Mouse (Mus musculus): Measurements from ENCODE around the gene 4930519G04Rik. TPM values are rescaled to one million over a fixed set of nuclear protein-coding genes. Genes with fewer than 3 reads are reported as not detected.
"Not testable (repeated sequence)": the region's sequence is repeated elsewhere in the genome, so short reads cannot be mapped to it uniquely, and the experiment has no call there.

The 4930519G04Rik gene
- polyA plus RNA-seq, 1 experiment from 2014 or later = not detected

- H3K9ac ChIP-seq = no peak overlapping the region
- no peak overlapping the region for H3K4me3 ChIP-seq
- no peak overlapping the region for H3K4me2 ChIP-seq (replicated peaks)
- H3K4me1 ChIP-seq = peaks cover 4% of the 10 kb centered on the region; the same call in 1 of the 2 replicates
- 80% methylated on average over 20 of the region's 20 CpGs for WGBS
- no peaks in the 10 kb centered on the region for H3K36me3 ChIP-seq
- no peaks in the 10 kb centered on the region for H3K9me3 ChIP-seq
- H3K27ac ChIP-seq = no peak overlapping the region
- ATAC-seq (ENCODE audit: low FRiP score, low read depth) = no peak
- 0 out of 2 replicates have a peak, but pooled peaks cover 3% of the 10 kb centered on the region for H3K27me3 ChIP-seq
These were observed 1.8 kb upstream of the 4930519G04Rik start for GRCm38 (mm10) chr5:114851565-114852236.

- peak within 1 kb of the TSS; percentile 68 for H3K4me2 ChIP-seq (replicated peaks)
- H3K27me3 ChIP-seq = peaks cover 21% of the 10 kb centered on the region
- no peaks in the 10 kb centered on the region for H3K9me3 ChIP-seq
- H3K36me3 ChIP-seq = no peaks in the 10 kb centered on the region
- WGBS = 86% methylated on average over 12 of the region's 12 CpGs
- peak within 1 kb of the TSS; percentile 45; the same call in 1 of the 2 replicates for H3K9ac ChIP-seq
- no peak for ATAC-seq (ENCODE audit: low FRiP score, low read depth)
- peak within 1 kb of the TSS; percentile 38 for H3K4me3 ChIP-seq
- H3K4me1 ChIP-seq = peaks cover 4% of the 10 kb centered on the region; the same call in 1 of the 2 replicates
- H3K27ac ChIP-seq = no peak within 1 kb of the TSS
These were observed 5.1 kb downstream of the 4930519G04Rik start, which contains the start of gene Gm9936 for GRCm38 (mm10) chr5:114858582-114858981. Gene Gm9936 (minus strand): TSS chr5:114858682.

- peak overlapping the region; percentile 38 for H3K4me3 ChIP-seq
- WGBS = 6% methylated on average over 18 of the region's 18 CpGs
- no peaks in the 10 kb centered on the region for H3K9me3 ChIP-seq
- no peak overlapping the region for H3K27ac ChIP-seq
- H3K4me1 ChIP-seq = peaks cover under 1% of the 10 kb centered on the region; the same call in 1 of the 2 replicates
- H3K27me3 ChIP-seq = peaks cover 21% of the 10 kb centered on the region
- peak overlapping the region; percentile 45; the same call in 1 of the 2 replicates for H3K9ac ChIP-seq
- ATAC-seq (ENCODE audit: low FRiP score, low read depth) = no peak
- no peaks in the 10 kb centered on the region for H3K36me3 ChIP-seq
- peak overlapping the region; percentile 68 for H3K4me2 ChIP-seq (replicated peaks)
These were observed 5.8 kb downstream of the 4930519G04Rik start for GRCm38 (mm10) chr5:114859253-114859652.

- no peak for ATAC-seq (ENCODE audit: low FRiP score, low read depth)
- no peak overlapping the region for H3K4me3 ChIP-seq
- no peak overlapping the region for H3K9ac ChIP-seq
- H3K27ac ChIP-seq = no peak overlapping the region
- no peaks in the 10 kb centered on the region for H3K9me3 ChIP-seq
- no peak overlapping the region for H3K4me2 ChIP-seq (replicated peaks)
- 78% methylated on average over 6 of the region's 6 CpGs for WGBS
- no peaks in the 10 kb centered on the region for H3K4me1 ChIP-seq
- no peaks in the 10 kb centered on the region for H3K36me3 ChIP-seq
- peaks cover 18% of the 10 kb centered on the region for H3K27me3 ChIP-seq
These were observed 8.3 kb downstream of the 4930519G04Rik start for GRCm38 (mm10) chr5:114861730-114862129.

GRCm38 (mm10) chr5:114864813-114865212, 11.3 kb downstream of the 4930519G04Rik start:
- no peak for ATAC-seq (ENCODE audit: low FRiP score, low read depth)
- Histone ChIP-seq H3K9me3 (peaks cover 16% of the 10 kb centered on the region), H3K27me3 (0 out of 2 replicates have a peak, but pooled peaks cover 3% of the 10 kb centered on the region), H3K4me1 (no peaks in the 10 kb centered on the region), H3K36me3 (no peaks in the 10 kb centered on the region), H3K4me2 (replicated peaks) (no peak overlapping the region), H3K9ac (no peak overlapping the region), H3K4me3 (no peak overlapping the region), H3K27ac (no peak overlapping the region)
- WGBS = 81% methylated on average over 7 of the region's 7 CpGs

- Histone ChIP-seq H3K4me3 (no peak overlapping the region), H3K9ac (no peak overlapping the region), H3K9me3 (peaks cover 16% of the 10 kb centered on the region), H3K4me2 (replicated peaks) (no peak overlapping the region), H3K27ac (no peak overlapping the region), H3K36me3 (no peaks in the 10 kb centered on the region), H3K4me1 (no peaks in the 10 kb centered on the region), H3K27me3 (0 out of 2 replicates have a peak, but pooled peaks cover 3% of the 10 kb centered on the region)
- 88% methylated on average over 12 of the region's 12 CpGs for WGBS
- ATAC-seq (ENCODE audit: low FRiP score, low read depth) = no peak
These were observed 11.8 kb downstream of the 4930519G04Rik start for GRCm38 (mm10) chr5:114865279-114865678.

- Histone ChIP-seq H3K4me2 (replicated peaks) (no peak overlapping the region), H3K4me3 (no peak overlapping the region), H3K27me3 (no peaks in the 10 kb centered on the region), H3K36me3 (no peaks in the 10 kb centered on the region), H3K9ac (no peak overlapping the region), H3K27ac (no peak overlapping the region), H3K4me1 (peaks cover 25% of the 10 kb centered on the region), H3K9me3 (no peaks in the 10 kb centered on the region)
- 53% methylated on average over 6 of the region's 6 CpGs for WGBS
- ATAC-seq (ENCODE audit: low FRiP score, low read depth) = no peak
These were observed 22.4 kb downstream of the 4930519G04Rik start for GRCm38 (mm10) chr5:114875858-114876257.

- no peaks in the 10 kb centered on the region for H3K27me3 ChIP-seq
- peaks cover 25% of the 10 kb centered on the region for H3K4me1 ChIP-seq
- no peak overlapping the region for H3K4me2 ChIP-seq (replicated peaks)
- 61% methylated on average over 6 of the region's 6 CpGs for WGBS
- no peak for ATAC-seq (ENCODE audit: low FRiP score, low read depth)
- H3K9me3 ChIP-seq = no peaks in the 10 kb centered on the region
- H3K4me3 ChIP-seq = no peak overlapping the region
- no peak overlapping the region for H3K9ac ChIP-seq
- H3K36me3 ChIP-seq = no peaks in the 10 kb centered on the region
- no peak overlapping the region for H3K27ac ChIP-seq
These were observed 22.9 kb downstream of the 4930519G04Rik start for GRCm38 (mm10) chr5:114876331-114876730.

GRCm38 (mm10) chr5:114877487-114877886, 24.0 kb downstream of the 4930519G04Rik start:
- Histone ChIP-seq H3K36me3 (no peaks in the 10 kb centered on the region), H3K9me3 (no peaks in the 10 kb centered on the region), H3K4me3 (no peak overlapping the region), H3K9ac (no peak overlapping the region), H3K4me2 (replicated peaks) (no peak overlapping the region), H3K27me3 (no peaks in the 10 kb centered on the region), H3K27ac (no peak overlapping the region), H3K4me1 (peaks cover 25% of the 10 kb centered on the region)
- WGBS = 59% methylated on average over 7 of the region's 7 CpGs
- no peak for ATAC-seq (ENCODE audit: low FRiP score, low read depth)

- H3K27ac ChIP-seq = no peak overlapping the region
- H3K9ac ChIP-seq = no peak overlapping the region
- ATAC-seq (ENCODE audit: low FRiP score, low read depth) = no peak
- WGBS = 56% methylated on average over 13 of the region's 13 CpGs
- H3K9me3 ChIP-seq = no peaks in the 10 kb centered on the region
- H3K4me2 ChIP-seq (replicated peaks) = no peak overlapping the region
- H3K4me3 ChIP-seq = no peak overlapping the region
- H3K27me3 ChIP-seq = no peaks in the 10 kb centered on the region
- peaks cover 26% of the 10 kb centered on the region for H3K4me1 ChIP-seq
- H3K36me3 ChIP-seq = no peaks in the 10 kb centered on the region
These were observed 25.9 kb downstream of the 4930519G04Rik start for GRCm38 (mm10) chr5:114879399-114879798.

GRCm38 (mm10) chr5:114882319-114882718, 28.9 kb downstream of the 4930519G04Rik start:
- not testable (repeated sequence) for H3K9me3 ChIP-seq; H3K36me3 ChIP-seq; H3K4me2 ChIP-seq (replicated peaks); H3K9ac ChIP-seq; H3K4me3 ChIP-seq; H3K27ac ChIP-seq; H3K27me3 ChIP-seq; ATAC-seq (ENCODE audit: low FRiP score, low read depth)
- 85% methylated on average over 6 of the region's 7 CpGs for WGBS
- peaks cover 19% of the 10 kb centered on the region for H3K4me1 ChIP-seq

GRCm38 (mm10) chr5:114883022-114883421, 29.6 kb downstream of the 4930519G04Rik start:
- H3K27me3 ChIP-seq = no peaks in the 10 kb centered on the region
- no peak overlapping the region for H3K4me2 ChIP-seq (replicated peaks)
- no peaks in the 10 kb centered on the region for H3K36me3 ChIP-seq
- H3K4me1 ChIP-seq = peaks cover 12% of the 10 kb centered on the region
- no peak overlapping the region for H3K27ac ChIP-seq
- H3K9me3 ChIP-seq = no peaks in the 10 kb centered on the region
- ATAC-seq (ENCODE audit: low FRiP score, low read depth) = no peak
- no peak overlapping the region for H3K9ac ChIP-seq
- WGBS = 79% methylated on average over 11 of the region's 11 CpGs
- no peak overlapping the region for H3K4me3 ChIP-seq

Measured in limb, embryonic 13.5 days (tissue).